Mouse (Mus musculus) telencephalon, adult 2 months (tissue): Measurements from ENCODE around the gene Slc22a23.
"Not testable (repeated sequence)": the region's sequence is repeated elsewhere in the genome, so short reads cannot be mapped to it uniquely, and the experiment has no call there.

Experiments used
- DNase-seq: peaks from one replicate; pipeline ENCODE4 v3.0.0-alpha.2; 2011; ENCODE audit warnings: low read depth, low spot score

Slc22a23 gene

DNA sequence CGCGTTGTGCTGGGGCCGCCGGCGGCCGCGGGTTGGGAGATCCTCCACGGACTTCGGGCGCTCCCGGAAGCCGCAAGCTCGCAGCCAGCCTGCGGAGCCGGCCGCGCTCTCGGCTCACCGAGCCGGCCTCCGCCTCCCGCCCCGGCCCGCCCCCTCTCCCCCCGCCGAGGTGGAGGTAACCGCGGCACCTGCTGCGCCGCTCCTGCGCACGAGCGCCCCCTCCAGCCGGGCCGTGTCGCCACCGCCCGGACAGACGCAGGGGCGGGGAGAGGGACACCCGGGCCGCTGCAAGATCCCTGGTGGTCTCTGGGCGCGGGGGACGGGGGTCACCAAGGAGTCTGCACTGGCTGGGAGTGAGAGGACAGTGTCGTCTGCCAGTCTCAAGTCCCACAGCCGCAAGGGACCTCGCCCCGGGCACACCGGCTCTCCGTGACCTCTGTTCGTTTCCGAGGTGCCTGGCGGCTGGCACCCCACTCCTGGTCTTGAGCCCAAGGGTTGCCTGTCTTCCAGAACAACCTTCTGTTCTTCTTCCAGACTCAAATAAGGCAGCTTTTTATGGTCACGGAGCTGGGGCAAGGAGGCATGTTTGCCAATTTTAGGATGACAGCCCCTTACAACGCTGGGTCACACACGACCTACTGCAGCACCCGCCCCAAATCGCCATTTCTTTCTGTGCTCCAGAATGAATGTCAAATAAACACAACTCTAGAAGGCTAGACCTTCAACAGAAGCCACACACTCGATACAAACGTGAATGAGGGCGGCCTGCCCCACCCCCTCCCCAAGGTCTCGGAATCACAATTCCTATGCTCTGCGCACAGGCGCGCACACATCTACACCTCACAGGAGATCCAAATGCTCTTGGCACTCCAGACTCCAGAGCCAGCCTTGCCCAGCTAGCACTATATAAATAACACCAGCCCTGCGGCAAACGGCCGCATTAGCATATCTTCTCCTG is at the start of gene Slc22a23:
Gene Slc22a23, minus strand, starts transcription at position 55 of the 958 bp plus-strand sequence.
- DNase-seq: peak; percentile 74

DNA sequence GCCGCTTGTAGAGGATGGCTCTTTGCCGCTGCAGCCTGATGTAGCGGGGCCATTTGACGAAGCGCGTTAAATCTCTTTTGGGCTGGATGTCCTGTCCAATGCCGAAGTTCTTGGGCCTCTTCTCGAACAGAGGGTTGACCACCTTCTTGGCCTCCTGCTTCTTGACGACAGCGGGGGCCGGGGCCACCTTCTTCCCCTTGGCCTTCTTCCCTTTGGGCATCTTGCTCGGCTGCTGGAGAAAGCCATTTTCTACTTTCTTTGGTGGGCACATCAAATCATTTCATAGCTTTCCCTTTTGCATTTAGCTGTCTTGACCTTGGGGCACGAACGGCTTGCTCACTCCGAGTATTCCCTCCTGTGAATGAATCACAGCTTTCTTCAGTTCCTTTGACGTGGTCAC is 49.3 kb upstream of the Slc22a23 start:
- not testable (repeated sequence) for DNase-seq

DNA sequence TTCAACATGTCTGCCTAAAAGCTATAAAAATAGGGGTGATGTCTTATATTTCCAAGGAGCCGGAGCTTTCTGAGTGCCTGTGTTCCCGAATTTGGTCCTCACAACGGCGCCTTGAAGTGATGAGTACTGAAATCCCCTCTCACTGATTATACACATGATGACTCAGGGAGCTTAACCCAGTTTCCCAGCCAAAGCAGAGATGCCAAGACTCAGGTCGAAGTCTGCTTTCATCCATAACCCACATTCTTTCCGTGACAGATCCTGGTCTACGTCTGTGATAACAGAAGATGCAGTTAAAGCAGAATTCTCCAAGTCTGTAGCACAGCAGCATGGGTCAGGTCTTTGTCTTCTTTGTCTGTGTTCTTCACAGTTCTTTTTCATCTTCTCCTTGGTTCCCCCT is 47.4 kb upstream of the Slc22a23 start:
- DNase-seq: no peak

DNA sequence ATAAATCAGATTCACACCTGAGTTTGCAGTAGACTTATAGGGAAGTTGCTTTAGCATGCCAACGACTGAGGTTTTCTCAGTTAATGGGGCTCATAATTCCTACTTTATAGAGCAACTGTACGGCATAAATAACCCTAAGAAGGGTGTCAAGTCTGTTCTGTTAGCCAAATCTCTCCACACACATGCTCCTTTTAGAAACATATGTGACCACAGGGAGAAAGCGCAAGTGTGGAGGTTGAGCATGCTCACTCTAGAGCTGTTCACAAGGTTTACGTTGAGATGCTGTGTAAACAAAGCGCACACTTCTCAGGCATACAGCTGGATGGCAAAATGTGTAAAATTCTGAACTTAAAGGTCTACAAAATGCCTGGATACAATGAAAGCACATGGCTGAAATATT is 43.2 kb upstream of the Slc22a23 start:
- DNase-seq: no peak

DNA sequence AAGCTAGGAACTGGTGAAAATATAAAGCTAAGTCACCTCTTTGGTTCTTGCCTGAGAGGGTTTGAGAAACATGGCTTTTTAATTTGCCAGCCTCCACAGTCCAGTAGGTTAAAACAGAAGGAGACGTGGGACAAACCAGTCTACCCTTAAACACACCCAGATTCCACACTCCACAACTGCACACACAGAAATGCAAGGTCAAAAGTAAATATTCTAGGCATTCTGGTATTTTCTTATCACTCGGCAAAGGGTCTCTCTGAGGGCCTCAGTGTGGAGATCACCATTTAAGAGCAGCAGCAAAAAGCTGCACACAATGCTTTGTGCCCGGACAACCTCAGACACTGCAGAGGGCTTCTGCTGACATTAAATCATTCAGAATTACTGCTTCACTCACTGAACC is 38.4 kb upstream of the Slc22a23 start:
- DNase-seq: no peak

DNA sequence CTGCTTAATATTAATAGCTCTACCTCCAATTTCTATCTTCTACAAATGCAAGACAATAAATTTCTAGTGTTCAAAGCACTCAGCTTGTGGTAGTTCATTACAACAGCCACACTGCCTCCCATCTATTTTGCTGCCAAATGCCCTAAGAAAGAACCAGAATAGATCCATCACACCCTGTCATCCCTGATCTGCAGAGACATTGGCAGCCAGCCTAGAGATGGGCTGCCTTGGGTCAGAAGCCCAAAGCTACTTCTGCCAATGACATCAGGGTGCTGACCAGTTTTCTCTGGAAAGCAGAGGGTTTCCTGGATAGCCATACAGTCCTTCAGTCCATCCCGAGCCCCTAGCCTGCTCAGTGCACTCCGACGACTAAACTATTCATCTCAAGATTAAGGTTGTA is 33.9 kb upstream of the Slc22a23 start:
- DNase-seq: no peak

DNA sequence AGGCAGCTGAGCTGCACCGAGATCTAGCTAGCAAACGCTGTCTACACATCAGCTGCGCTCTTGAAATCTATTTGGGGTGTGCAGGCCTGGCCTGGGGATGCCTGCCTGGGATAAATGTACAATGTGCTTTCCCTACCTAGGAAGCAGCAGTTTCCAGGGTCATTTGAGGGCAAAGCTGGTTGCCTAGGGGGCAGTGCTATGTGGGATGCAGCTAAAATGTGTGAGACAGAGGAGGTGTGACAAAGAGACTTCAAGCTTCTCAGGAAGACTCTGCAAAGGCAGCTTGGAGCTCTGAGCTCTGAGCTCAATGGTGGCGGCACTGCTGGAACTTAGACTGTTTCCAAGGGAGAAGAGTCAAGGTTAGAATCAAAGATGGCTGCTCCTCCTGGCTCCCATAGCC is 30.2 kb upstream of the Slc22a23 start:
- peak; percentile 41 for DNase-seq

DNA sequence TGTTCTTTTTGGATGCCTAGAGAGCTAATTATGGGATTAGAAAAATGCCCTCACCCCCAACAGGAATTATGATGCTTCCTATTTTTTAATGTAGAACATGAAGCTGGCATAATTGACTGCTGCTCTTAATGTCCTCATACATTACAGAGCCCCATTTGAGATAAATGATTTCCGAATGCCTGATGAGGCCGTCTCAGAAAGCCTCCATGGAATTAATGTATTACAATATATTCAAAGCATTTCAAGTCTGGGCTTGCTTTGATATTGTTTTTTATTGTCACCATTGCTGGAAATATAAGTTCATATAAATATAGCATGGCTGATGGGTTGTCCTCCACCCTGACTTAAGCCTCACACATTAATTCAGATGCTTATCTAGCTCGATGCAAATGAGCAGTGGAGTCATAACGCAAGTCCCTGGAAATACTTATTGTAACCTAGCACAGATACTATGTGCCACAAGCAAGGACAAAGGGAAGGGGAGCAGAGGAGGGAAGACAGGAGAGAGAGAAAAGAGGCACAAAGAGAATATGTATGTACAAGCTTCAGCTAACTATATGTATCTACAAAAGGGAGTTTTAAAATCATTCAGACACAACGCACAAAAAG is 28.0 kb upstream of the Slc22a23 start:
- DNase-seq: no peak

DNA sequence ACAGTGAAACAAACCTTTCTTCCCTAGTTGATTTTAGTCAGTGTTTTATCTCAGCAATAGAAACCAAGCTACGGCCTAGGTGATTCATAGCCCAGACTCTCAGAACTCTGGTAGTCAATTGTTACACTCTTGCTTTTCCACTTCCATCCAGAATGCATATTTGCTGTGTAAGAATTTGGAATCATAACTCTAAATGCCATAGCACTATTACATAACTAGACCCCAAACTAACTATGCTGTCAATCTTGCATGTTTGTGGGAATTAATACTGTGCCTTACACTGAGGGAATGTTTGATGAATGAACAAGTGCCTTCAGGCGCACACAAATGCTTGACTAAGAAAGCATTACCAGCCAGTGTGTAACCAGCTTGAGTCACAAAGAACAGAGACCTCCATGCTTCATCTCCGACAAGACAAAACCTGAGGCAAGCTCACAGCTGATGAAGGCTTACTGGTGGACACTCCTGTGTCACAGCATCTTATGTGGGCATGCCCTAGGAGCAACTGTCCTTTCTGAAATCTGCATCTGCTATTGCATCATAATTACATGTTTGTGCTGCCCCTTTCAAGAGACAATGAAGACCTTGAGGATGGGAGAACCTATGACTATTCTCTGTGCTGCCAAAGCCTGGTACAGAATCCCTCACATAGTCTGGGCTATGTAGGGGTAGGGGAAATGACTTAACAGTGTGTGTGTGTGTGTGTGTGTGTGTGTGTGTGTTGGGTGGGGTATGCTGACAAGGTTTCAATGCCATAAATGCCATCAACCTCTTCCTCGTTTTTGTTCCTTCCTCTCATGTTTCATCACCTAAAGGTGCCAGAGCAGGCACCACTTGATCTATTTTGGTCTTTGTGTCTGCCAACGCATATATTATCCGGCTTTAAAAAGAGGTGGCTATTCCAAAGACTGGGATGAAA is 27.2 kb upstream of the Slc22a23 start:
- DNase-seq: no peak

DNA sequence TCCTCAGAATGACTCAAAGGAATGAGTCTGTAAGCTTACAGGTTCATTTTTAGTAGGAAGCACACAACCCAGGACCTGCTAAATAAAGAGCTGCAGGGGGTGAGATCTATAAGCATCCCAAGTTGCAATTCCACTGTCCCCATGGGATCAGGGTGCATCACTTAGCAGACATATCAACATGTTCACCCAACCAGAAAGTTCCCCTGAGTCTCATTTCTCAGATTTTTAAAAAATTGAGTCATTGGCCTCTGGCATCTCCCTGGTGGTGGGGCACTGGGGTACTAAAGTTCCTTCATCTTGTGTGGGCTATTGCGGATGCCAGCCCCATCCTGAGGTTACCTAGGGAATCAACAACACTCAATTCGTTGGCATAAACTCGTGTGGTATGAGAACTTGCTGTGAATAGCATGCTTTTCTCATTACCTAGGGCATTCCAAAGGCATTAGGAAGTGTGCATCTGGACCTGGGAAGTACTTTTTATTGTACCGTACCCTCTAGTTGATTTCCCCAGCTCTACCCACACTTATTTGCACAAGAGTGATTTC is 25.4 kb upstream of the Slc22a23 start:
- no peak for DNase-seq

DNA sequence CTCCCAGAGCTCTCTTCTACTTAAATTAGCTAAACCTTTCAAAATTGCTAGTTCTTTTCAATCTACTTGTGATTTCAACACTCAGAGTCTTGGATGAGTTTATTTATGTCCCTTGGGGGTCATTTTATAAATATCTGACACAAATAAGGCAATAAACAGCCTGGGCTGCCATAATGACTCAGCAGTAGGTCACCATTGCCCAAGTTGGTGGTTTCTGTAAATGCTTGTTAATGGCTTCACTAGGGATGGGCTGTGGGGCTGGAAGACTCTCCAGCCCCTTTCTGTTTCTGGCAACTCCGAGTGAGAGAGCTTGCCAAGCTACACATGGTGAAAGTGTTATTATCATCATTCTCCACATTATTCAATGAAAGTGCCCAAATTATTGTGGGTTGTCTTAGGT is 20.2 kb upstream of the Slc22a23 start:
- DNase-seq: no peak

DNA sequence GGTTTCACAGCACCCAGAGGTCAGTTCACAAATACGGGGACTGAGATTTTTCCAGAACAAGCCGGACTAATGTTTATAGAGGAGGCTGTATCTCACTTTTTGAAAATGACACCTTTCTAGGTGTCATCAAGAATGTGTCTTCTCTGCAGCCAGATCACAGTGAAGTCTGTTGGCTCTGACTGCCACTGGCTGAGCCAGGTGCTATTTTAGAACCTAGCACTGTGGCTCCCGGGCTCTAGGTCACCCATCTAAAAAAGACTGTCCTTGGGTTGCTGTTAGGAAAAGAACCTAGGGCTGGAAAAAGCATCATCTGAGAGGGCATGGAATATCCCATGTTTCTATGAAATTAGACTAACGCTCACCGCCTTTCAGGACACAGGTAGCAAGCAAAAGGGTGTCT is 10.7 kb upstream of the Slc22a23 start:
- no peak for DNase-seq

DNA sequence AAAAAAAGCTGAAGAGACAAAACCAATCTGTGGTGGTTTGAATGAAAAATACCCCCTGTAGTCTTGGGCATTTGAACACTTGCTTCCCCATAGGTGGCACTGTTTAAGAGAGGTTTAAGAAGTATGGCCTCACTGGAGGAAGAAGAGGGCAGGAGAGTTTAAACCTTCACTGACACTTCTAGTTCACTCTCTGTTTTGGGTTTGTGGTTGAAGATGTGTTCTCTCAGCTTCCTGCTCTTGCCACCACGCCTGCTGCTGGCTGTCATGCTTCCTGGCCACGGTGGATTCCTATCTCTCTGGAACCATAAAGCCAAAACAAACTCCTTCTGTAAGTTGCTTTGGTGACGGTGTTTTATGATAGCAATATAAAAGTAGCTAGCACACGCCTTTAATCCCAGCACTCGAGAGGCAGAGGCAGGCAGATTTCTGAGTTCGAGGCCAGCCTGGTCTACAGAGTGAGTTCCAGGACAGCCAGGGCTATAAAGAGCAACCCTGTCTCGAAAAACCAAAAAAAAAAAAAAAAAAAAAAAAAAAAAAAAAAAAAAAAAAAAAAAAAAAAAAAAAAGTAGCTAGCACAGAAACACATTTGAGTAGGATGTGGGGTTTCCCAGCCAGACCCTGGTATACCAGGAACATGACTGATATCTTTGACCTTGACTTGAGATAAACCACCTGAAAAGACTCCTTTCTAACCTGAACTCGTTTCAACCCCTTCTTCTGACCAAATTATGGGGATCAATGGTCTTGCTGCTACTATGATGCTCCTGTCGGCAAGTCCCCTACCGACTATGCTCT is 10.0 kb upstream of the Slc22a23 start:
- DNase-seq: no peak

DNA sequence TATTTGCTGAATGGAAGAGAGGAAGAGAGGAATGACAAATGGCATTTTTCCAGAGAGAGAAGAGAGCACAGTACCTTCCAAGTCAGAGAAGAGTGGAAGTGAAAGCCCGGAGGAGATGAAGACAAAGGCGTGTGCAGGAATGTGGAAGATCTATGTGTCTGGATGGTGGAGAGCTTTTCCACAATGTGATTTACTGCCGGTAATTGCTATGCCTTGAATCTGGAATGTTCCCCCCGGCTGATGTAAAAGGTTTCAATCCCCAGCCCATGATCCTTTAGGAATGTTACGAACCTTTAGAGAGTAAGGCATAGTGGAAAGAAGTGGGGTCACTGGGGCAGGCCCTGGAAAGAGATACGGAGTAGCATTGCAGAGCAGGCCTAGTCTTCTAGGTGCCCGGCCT is 8.3 kb upstream of the Slc22a23 start:
- DNase-seq: no peak

DNA sequence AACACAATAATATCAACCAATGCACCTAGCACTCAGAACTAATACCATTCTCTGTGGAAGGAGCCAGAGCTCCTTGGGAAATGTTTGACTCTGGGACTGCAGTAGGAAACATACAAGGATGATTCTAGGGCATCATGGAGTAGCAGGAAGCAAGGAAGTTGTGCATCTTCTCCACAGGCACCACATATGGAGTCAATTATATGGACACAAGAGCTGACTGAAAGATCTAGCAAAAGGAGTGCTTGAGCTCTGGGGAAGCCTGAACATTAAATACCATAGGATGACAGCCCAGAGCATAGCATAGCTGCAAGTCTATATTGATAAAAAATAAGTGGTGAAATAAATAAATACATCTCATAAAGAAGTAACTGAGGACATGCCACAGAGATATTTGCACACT is 6.5 kb upstream of the Slc22a23 start:
- no peak for DNase-seq

DNA sequence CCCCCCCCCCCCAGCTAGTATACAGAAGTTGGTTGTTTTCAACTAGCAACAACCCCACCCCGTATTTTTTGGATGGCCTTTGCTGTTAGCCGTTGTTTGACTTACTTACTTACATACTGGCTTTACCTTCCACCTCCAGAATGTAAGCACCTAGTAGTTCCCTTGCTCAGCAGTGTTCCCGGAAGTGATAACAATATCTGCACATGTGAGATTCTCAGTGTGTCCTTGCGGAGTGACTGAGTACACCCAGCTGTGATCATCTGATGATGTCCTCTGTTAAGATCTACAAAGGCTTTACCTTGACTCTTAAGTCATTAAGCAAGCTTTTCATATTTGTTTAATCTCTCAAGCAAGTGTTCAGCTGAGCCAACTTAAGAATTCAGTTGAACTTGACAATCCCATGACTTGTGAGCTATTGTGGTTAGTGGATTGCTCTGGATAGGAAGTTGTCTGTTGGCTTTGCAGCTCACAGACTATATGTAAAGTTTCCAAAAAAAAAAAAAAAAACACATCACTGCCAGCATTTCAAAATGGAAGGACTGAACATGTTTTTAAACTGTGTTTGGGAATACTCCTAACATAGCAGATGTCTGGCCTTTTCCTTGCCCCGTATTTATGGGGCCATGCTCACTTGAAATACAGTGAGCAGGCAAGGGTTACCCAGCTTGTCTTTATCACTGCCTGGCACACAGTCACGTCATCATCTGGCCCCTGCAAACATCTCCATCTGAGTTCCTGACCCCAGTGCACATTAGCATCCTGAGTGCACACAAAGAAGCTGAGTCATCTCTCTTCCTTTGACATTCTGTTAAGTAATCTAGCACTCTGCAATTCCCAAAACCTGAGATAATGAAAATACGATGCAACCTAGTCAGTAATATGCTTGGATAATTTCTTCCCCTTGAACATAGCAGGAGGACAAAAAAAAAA is 3.2 kb upstream of the Slc22a23 start:
- no peak for DNase-seq

DNA sequence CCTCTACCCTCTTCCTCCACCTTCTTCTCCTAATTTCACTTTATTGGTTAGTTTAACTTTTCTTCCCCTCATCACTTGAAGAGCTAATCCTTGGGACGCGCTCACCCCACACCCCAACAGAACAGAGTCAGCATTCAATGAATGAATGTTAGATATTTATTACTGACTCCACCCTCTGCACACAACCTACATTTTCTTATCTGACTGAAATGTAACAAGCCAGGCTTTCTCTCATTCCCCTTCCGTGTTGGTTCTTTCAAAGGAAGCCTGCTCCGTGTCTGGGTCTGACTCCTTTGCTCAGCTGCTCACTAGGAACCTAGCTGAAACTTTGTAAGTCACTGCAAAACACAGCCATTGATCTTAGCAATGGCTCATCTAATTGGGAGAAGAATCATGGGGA is 1.8 kb upstream of the Slc22a23 start:
- DNase-seq: no peak

DNA sequence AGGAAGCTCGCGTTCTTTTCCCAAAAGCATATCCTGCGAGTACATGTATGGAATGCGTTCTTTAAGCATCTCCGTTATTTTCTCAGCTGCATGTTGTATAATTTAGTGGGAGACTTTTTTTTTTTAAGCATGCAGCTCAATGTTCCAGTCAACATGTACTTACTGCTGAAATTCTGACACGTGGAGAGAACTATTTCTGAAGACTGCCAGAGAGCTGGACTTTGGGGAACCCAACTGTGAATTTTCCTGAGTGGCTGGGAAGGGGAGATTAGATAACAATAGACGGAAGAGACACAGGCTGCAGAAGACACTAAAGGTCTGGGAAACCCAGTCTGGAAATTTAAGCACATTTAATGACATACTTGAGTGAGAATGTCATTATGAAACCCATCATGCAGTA is 1.3 kb upstream of the Slc22a23 start:
- no peak for DNase-seq

DNA sequence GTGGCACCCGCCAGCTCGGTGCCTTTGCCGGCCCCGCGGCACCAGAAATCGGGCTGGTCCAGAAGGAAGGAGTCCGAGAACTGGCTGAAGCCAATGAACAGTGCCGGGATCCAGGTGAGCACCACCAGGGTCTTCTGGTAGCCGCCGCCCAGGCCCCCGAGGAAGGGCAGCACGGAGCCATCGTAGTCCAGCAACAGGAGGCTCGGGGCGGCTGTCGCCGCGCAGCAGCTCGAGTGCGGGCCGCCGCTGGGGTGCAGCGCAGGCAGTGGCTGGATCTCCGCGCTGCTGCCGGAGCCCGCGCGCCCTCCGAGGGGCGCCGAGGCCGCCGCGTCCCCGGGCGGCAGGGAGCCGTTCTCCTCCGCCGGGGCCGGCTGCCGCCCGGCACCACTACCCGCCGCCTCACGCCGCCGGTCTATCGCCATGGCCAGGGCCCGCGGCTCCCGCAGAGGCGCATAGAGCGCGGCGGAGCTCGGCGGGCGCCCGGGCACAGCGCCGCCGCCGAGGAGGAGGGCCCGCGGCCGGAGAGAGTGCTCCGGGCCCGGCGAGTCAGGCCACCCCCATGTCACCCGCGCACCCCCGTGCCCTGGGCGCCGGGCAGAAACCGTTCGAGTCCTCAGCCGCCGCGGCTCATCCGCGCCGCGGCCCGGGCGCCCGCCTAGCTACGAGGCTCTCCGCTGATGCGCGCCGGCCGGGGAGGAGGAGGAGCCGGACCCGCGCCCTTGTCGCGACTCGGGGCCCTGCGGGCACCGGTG is 430 bp downstream of the Slc22a23 start:
- DNase-seq: no peak
